15 mouse cellular contexts compared by ENCODE assay signal in genomic region chr11:102246871-102247270, GRCm38 (mm10). TPM values are rescaled to one million over a fixed set of nuclear protein-coding genes. Genes with fewer than 3 reads are reported as not detected.
DNase-seq lines count a peak whose midpoint lies in the region; TF ChIP-seq lines count a peak whose summit lies in the region.
"Had no signal": no experiment of that assay in that cellular context is flagged by ENCODE, and none has a peak within 500 bp of the region (broad histone marks: within the 10 kb centered on the region; RNA-seq: fewer than 3 reads in every experiment).

No protein-coding gene starts in this region.

- H3K4me1 ChIP-seq in kidney, adult 2 months (ENCODE audit: control insufficient read depth, insufficient read depth, low read length), result no peaks in the 10 kb centered on the region
- peaks cover 16% of the 10 kb centered on the region for H3K4me1 ChIP-seq in bone marrow macrophage, adult 2 months (ENCODE audit: control insufficient read depth, insufficient read depth, low read length)

- 0 out of 2 replicates have a peak, but pooled peaks have one; percentile 13 for TF ChIP-seq CTCF in kidney, adult 2 months (conservative IDR thresholded peaks at IDR 0.05; ENCODE audit: insufficient read depth, insufficient read length, low read depth, low read length)
- TF ChIP-seq CTCF in bone marrow macrophage, adult 2 months (IDR thresholded peaks at IDR 0.05; ENCODE audit: low read depth, low read length), result peak; percentile 36; the same call in 1 of the 2 replicates

- H3K4me3 ChIP-seq in kidney, adult 2 months (ENCODE audit: insufficient read depth, low read depth, low read length), result no peak overlapping the region
- no peak overlapping the region for H3K4me3 ChIP-seq in bone marrow macrophage, adult 2 months (ENCODE audit: insufficient read depth, low read length)
- H3K4me3 ChIP-seq: limb, embryonic 12.5 days; midbrain, embryonic 13.5 days had no signal

- H3K27ac ChIP-seq in kidney, adult 2 months (ENCODE audit: insufficient read depth, low read depth, low read length), result no peak overlapping the region
- H3K27ac ChIP-seq in bone marrow macrophage, adult 2 months (ENCODE audit: insufficient read depth, low read depth, low read length), result peak overlapping the region; percentile 90
- H3K27ac ChIP-seq: limb, embryonic 12.5 days; midbrain, embryonic 13.5 days had no signal

- WGBS in kidney, adult 2 months, result 92% methylated on average over 4 of the region's 4 CpGs

- no peak for TF ChIP-seq POLR2A in kidney, adult 2 months (IDR thresholded peaks at IDR 0.05; ENCODE audit: low read depth, low read length)
- no peak for TF ChIP-seq POLR2A in bone marrow macrophage, adult 2 months (IDR thresholded peaks at IDR 0.05; ENCODE audit: borderline replicate concordance, low read depth, low read length)

- no peaks in the 10 kb centered on the region for H3K27me3 ChIP-seq in kidney, adult 2 months (replicated peaks; ENCODE audit: control insufficient read depth, insufficient read depth, low read length)
- H3K27me3 ChIP-seq: limb, embryonic 12.5 days; midbrain, embryonic 13.5 days had no signal

- no peak for DNase-seq in kidney, adult 2 months
- no peak for DNase-seq in kidney, postnatal 36 days
- DNase-seq in 416B (ENCODE audit: low read depth) (peak; percentile 50), A20 (ENCODE audit: low read depth, low spot score) (peak; percentile 35)
- DNase-seq in right cerebral cortex, adult 18-20 months, result no peak
- no peak for DNase-seq in adrenal gland, adult 8-10 months
- DNase-seq: cerebellum, adult 18-20 months; heart, postnatal 36 days; kidney, postnatal 14 days; lung, postnatal 10 days; right cerebral cortex, postnatal 25 days had no signal

- no peaks in the 10 kb centered on the region for H3K36me3 ChIP-seq in kidney, adult 2 months (ENCODE audit: control insufficient read depth, insufficient read depth, low read length)
- H3K36me3 ChIP-seq: midbrain, embryonic 13.5 days had no signal

RNA-seq across cellular contexts. Expression of gene BC030867, which starts 1.8 kb away (rescaled TPM):
- 0.41 and 0.81 TPM in 2 replicates for polyA plus RNA-seq in kidney, adult 2 months (2012; rRNA removed)
- polyA plus RNA-seq in bone marrow macrophage, adult 2 months (2012; ENCODE audit: insufficient read depth, insufficient read length, missing spikeins), result 6.3 and 7.2 TPM in 2 replicates
- total RNA-seq in adrenal gland, adult 8-10 months (2022), result under 1 TPM; 0.41 to 0.83 (median 0.56) TPM

RNA-seq across cellular contexts. Expression of gene Hdac5, which starts 16.9 kb away (rescaled TPM):
- polyA plus RNA-seq in kidney, adult 2 months (2012; rRNA removed), result 69.2 TPM in 2 replicates
- polyA plus RNA-seq in bone marrow macrophage, adult 2 months (2012; ENCODE audit: insufficient read depth, insufficient read length, missing spikeins), result 96.3 and 116 TPM in 2 replicates
- total RNA-seq in adrenal gland, adult 8-10 months (2022), result 100 to 1,000 TPM; 100 to 175 (median 132) TPM

RNA-seq across cellular contexts. Expression of gene Asb16, which starts 21.7 kb away (rescaled TPM):
- polyA plus RNA-seq in kidney, adult 2 months (2012; rRNA removed), result 0.10 and 0.70 TPM in 2 replicates
- not detected in 2 replicates for polyA plus RNA-seq in bone marrow macrophage, adult 2 months (2012; ENCODE audit: insufficient read depth, insufficient read length, missing spikeins)
- total RNA-seq in adrenal gland, adult 8-10 months (2022), result 1 to 10 TPM in 2 of 4 experiments, under 1 TPM in 2; 0.20 to 1.2 (median 0.78) TPM
- polyA plus RNA-seq: midbrain, embryonic 13.5 days; stomach, embryonic 14.5 days had no signal

RNA-seq across cellular contexts. Expression of gene Tmub2, which starts 37.9 kb away (rescaled TPM):
- polyA plus RNA-seq in kidney, adult 2 months (2012; rRNA removed), result 59.7 and 66.9 TPM in 2 replicates
- polyA plus RNA-seq in bone marrow macrophage, adult 2 months (2012; ENCODE audit: insufficient read depth, insufficient read length, missing spikeins), result 50.6 and 62.2 TPM in 2 replicates
- total RNA-seq in adrenal gland, adult 8-10 months (2022), result 10 to 100 TPM; 59.6 to 67.4 (median 63.3) TPM

RNA-seq across cellular contexts. Expression of gene Atxn7l3, which starts 49.6 kb away (rescaled TPM):
- 28.0 TPM in 2 replicates for polyA plus RNA-seq in kidney, adult 2 months (2012; rRNA removed)
- 32.9 and 39.8 TPM in 2 replicates for polyA plus RNA-seq in bone marrow macrophage, adult 2 months (2012; ENCODE audit: insufficient read depth, insufficient read length, missing spikeins)
- 10 to 100 TPM; 51.0 to 53.8 (median 52.3) TPM for total RNA-seq in adrenal gland, adult 8-10 months (2022)

Comparison
In these comparisons a context has a peak if more than half of its experiments do, and no peak if none do; other contexts are left out.
1. DNase-seq: peak in 416B (single experiment) and A20 (single experiment); none in kidney, adult 2 months (single experiment), kidney, postnatal 36 days (0 of 2), right cerebral cortex, adult 18-20 months (single experiment) and adrenal gland, adult 8-10 months (single experiment).